26 mouse cellular contexts compared by ENCODE assay signal in genomic region chr3:37762303-37762702, GRCm38 (mm10). TPM values are rescaled to one million over a fixed set of nuclear protein-coding genes. Genes with fewer than 3 reads are reported as not detected.
DNase-seq lines count a peak whose midpoint lies in the region; ATAC-seq and TF ChIP-seq lines count a peak whose summit lies in the region.
"Had no signal": no experiment of that assay in that cellular context is flagged by ENCODE, and none has a peak within 500 bp of the region (broad histone marks: within the 10 kb centered on the region; RNA-seq: fewer than 3 reads in every experiment).

No protein-coding gene starts in this region.

- H3K4me2 ChIP-seq in heart, embryonic 11.5 days: no peak overlapping the region
- no peak overlapping the region for H3K4me2 ChIP-seq in kidney, embryonic 15.5 days
- H3K4me2 ChIP-seq: embryonic facial prominence, embryonic 12.5 days; embryonic facial prominence, embryonic 15.5 days; hindbrain, embryonic 13.5 days; intestine, embryonic 15.5 days had no signal

- no peak for TF ChIP-seq CTCF in MEL (IDR thresholded peaks at IDR 0.05 in 2 of 3, conservative IDR thresholded peaks at IDR 0.05 in 1 of 3; ENCODE audit: control insufficient read depth in 1 of 3, insufficient read depth in 1 of 3, low read depth in 2 of 3, low read length in 3 of 3, poor library complexity in 1 of 3, severe bottlenecking in 1 of 3)

- H3K4me1 ChIP-seq in MEL (ENCODE audit: control insufficient read depth in 1 of 2, insufficient read depth in 2 of 2, low read length in 2 of 2): peaks cover 20 to 45% of the 10 kb centered on the region in 2 experiments
- H3K4me1 ChIP-seq in heart, embryonic 11.5 days (ENCODE audit: control insufficient read depth, insufficient read depth, low read length): peaks cover 3% of the 10 kb centered on the region
- H3K4me1 ChIP-seq in kidney, embryonic 15.5 days: peaks cover 33% of the 10 kb centered on the region

- H3K4me3 ChIP-seq in MEL (ENCODE audit: control insufficient read depth in 1 of 2, insufficient read depth in 1 of 2, low read depth in 2 of 2, low read length in 2 of 2): no peak overlapping the region; a peak in 1 of 4 replicates
- H3K4me3 ChIP-seq in heart, embryonic 11.5 days (ENCODE audit: low read depth, low read length): no peak overlapping the region
- no peak overlapping the region for H3K4me3 ChIP-seq in kidney, embryonic 15.5 days (replicated peaks)
- H3K4me3 ChIP-seq: embryonic facial prominence, embryonic 12.5 days; embryonic facial prominence, embryonic 15.5 days; gastrocnemius, adult 2 months; heart, adult 2 months; heart, embryonic 10.5 days; hindbrain, embryonic 10.5 days; hindbrain, embryonic 13.5 days; intestine, embryonic 15.5 days had no signal

- ATAC-seq in granulocyte monocyte progenitor cell, adult 5-6 weeks (replicated peaks; ENCODE audit: poor library complexity, severe bottlenecking): peak; percentile 73
- 0 out of 2 replicates have a peak, but pooled peaks have one; percentile 25 for ATAC-seq in megakaryocyte-erythroid progenitor cell, adult 5-6 weeks (replicated peaks; ENCODE audit: low FRiP score, low TSS enrichment, poor library complexity, severe bottlenecking)
- ATAC-seq in heart, embryonic 11.5 days (replicated peaks; ENCODE audit: insufficient number of reproducible peaks, low FRiP score, low TSS enrichment): no peak
- no peak for ATAC-seq in kidney, embryonic 15.5 days (replicated peaks; ENCODE audit: low FRiP score)
- ATAC-seq: activated CD4-positive, CD25-positive, alpha-beta regulatory T cell, adult 4 months; forebrain, embryonic 14.5 days; forebrain, postnatal 0 days; hindbrain, embryonic 16.5 days; intestine, embryonic 15.5 days had no signal

- WGBS in heart, embryonic 11.5 days (ENCODE audit: insufficient replicate concordance): 64% methylated on average over 3 of the region's 3 CpGs
- 81% methylated on average over 3 of the region's 3 CpGs for WGBS in kidney, embryonic 15.5 days

- peak; percentile 85 to 88 for TF ChIP-seq EP300 in MEL (IDR thresholded peaks at IDR 0.05; ENCODE audit: low read depth in 1 of 2, low read length in 2 of 2)

- H3K9ac ChIP-seq in MEL (ENCODE audit: control insufficient read depth, low read depth, low read length, poor library complexity, severe bottlenecking): no peak overlapping the region; the same call in 1 of the 2 replicates
- H3K9ac ChIP-seq in heart, embryonic 11.5 days (ENCODE audit: low read depth, low read length): no peak overlapping the region
- H3K9ac ChIP-seq in kidney, embryonic 15.5 days: no peak overlapping the region
- H3K9ac ChIP-seq: embryonic facial prominence, embryonic 12.5 days; embryonic facial prominence, embryonic 15.5 days; forebrain, postnatal 0 days; hindbrain, embryonic 13.5 days; intestine, embryonic 15.5 days had no signal

- no peaks in the 10 kb centered on the region for H3K27me3 ChIP-seq in MEL (ENCODE audit: control insufficient read depth in 1 of 2, insufficient read depth in 2 of 2, low read length in 2 of 2)
- H3K27me3 ChIP-seq in heart, embryonic 11.5 days (ENCODE audit: control insufficient read depth, insufficient read depth, low read length): no peaks in the 10 kb centered on the region
- no peaks in the 10 kb centered on the region for H3K27me3 ChIP-seq in kidney, embryonic 15.5 days
- H3K27me3 ChIP-seq: embryonic facial prominence, embryonic 12.5 days; embryonic facial prominence, embryonic 15.5 days; hindbrain, embryonic 13.5 days; intestine, embryonic 15.5 days had no signal

- peak overlapping the region; percentile 54 for H3K27ac ChIP-seq in MEL (ENCODE audit: control insufficient read depth, low read depth, low read length)
- H3K27ac ChIP-seq in heart, embryonic 11.5 days (ENCODE audit: low read depth, low read length): no peak overlapping the region
- H3K27ac ChIP-seq in kidney, embryonic 15.5 days: no peak overlapping the region
- H3K27ac ChIP-seq: embryonic facial prominence, embryonic 12.5 days; embryonic facial prominence, embryonic 15.5 days; gastrocnemius, adult 2 months; heart, adult 2 months; heart, embryonic 10.5 days; hindbrain, embryonic 10.5 days; hindbrain, embryonic 13.5 days; intestine, embryonic 15.5 days had no signal

- H3K9me3 ChIP-seq in MEL (replicated peaks; ENCODE audit: insufficient read depth, low read length): no peaks in the 10 kb centered on the region
- H3K9me3 ChIP-seq in heart, embryonic 11.5 days (replicated peaks; ENCODE audit: control insufficient read depth, low read length): no peaks in the 10 kb centered on the region
- H3K9me3 ChIP-seq in kidney, embryonic 15.5 days (replicated peaks): no peaks in the 10 kb centered on the region
- H3K9me3 ChIP-seq: embryonic facial prominence, embryonic 12.5 days; embryonic facial prominence, embryonic 15.5 days; hindbrain, embryonic 13.5 days; intestine, embryonic 15.5 days had no signal

- H3K36me3 ChIP-seq in MEL (ENCODE audit: control insufficient read depth in 1 of 2, insufficient read depth in 2 of 2, low read length in 2 of 2): peaks cover 0 to 42% of the 10 kb centered on the region in 2 experiments; a peak in 2 of 4 replicates
- H3K36me3 ChIP-seq in heart, embryonic 11.5 days (ENCODE audit: control insufficient read depth, insufficient read depth, low read length): no peaks in the 10 kb centered on the region
- H3K36me3 ChIP-seq in kidney, embryonic 15.5 days: no peaks in the 10 kb centered on the region
- H3K36me3 ChIP-seq: embryonic facial prominence, embryonic 12.5 days; embryonic facial prominence, embryonic 15.5 days; heart, embryonic 10.5 days; hindbrain, embryonic 10.5 days; hindbrain, embryonic 13.5 days; intestine, embryonic 15.5 days had no signal

- DNase-seq in 416B (ENCODE audit: low read depth) (peak; percentile 94), MEL (ENCODE audit: low read depth, low spot score) (peak; percentile 70)
- no peak for DNase-seq in layer of hippocampus, postnatal 14 days (ENCODE audit: low spot score in 2 of 2)
- DNase-seq: adrenal gland, adult 8-10 months; adrenal gland, postnatal 25 days; cerebellum, adult 11-12 months; cerebellum, adult 8-10 months; cerebellum, postnatal 14 days; forebrain, postnatal 0 days; gastrocnemius, adult 2 months; gastrocnemius, postnatal 14 days; heart, adult 2 months had no signal

- no peaks in the 10 kb centered on the region for H3K79me2 ChIP-seq in MEL (ENCODE audit: control insufficient read depth, insufficient read depth, low read length, poor library complexity)

- no peak for TF ChIP-seq POLR2A in MEL (IDR thresholded peaks at IDR 0.05; ENCODE audit: control insufficient read depth in 1 of 2, insufficient read depth in 1 of 2, low read depth in 1 of 2, low read length in 2 of 2, poor library complexity in 1 of 2)

- TF ChIP-seq RAD21 in MEL (IDR thresholded peaks at IDR 0.05; ENCODE audit: low read depth, low read length): no peak; the same call in 1 of the 2 replicates

TF ChIP-seq in MEL, 35 proteins besides CTCF, POLR2A, EP300 and RAD21:
- TF ChIP-seq MXI1 (IDR thresholded peaks at IDR 0.05; ENCODE audit: low read depth, low read length): peak; percentile 47; the same call in 1 of the 2 replicates
- TF ChIP-seq JUND (IDR thresholded peaks at IDR 0.05; ENCODE audit: low read depth, low read length): peak; percentile 83; the same call in 1 of the 2 replicates
- TF ChIP-seq MYC (IDR thresholded peaks at IDR 0.05; ENCODE audit: low read depth, low read length): peak; percentile 79
- no peak for TF ChIP-seq MYB (IDR thresholded peaks at IDR 0.05; ENCODE audit: low read depth, low read length)
- TF ChIP-seq MAX (IDR thresholded peaks at IDR 0.05; ENCODE audit: low read length): peak; percentile 86
- TF ChIP-seq ETS1 (IDR thresholded peaks at IDR 0.05; ENCODE audit: low read depth, low read length): peak; percentile 91
- TF ChIP-seq MEF2A (IDR thresholded peaks at IDR 0.05; ENCODE audit: extremely low read depth, insufficient replicate concordance, low read depth, low read length, poor library complexity, severe bottlenecking): no peak
- peak; percentile 33; the same call in 1 of the 2 replicates for TF ChIP-seq RCOR1 (IDR thresholded peaks at IDR 0.05; ENCODE audit: low read depth, low read length)
- peak; percentile 73 for TF ChIP-seq TCF12 (IDR thresholded peaks at IDR 0.05; ENCODE audit: low read depth, low read length)
- TF ChIP-seq BHLHE40 (IDR thresholded peaks at IDR 0.05; ENCODE audit: borderline replicate concordance, low read depth, low read length): peak; percentile 45; the same call in 1 of the 2 replicates
- TF ChIP-seq GATA1 (IDR thresholded peaks at IDR 0.05; ENCODE audit: low read depth, low read length): peak; percentile 88
- no peak for TF ChIP-seq CHD1 (IDR thresholded peaks at IDR 0.05; ENCODE audit: low read depth, low read length)

RNA-seq across cellular contexts. Expression of gene Gm5148, which starts 38.0 kb away (rescaled TPM):
- total RNA-seq in MEL (2012; rRNA removed): 107 and 147 TPM in 2 replicates
- 1 to 10 TPM in 1 of 2 experiments, not detected in 1; 1.0 TPM for polyA plus RNA-seq in MEL (2012; ENCODE audit: insufficient read depth in 1 of 2, insufficient read length in 2 of 2, low read depth in 1 of 2, low replicate concordance in 2 of 2, missing spikeins in 1 of 2)
- not detected in 2 replicates for total RNA-seq in granulocyte monocyte progenitor cell, adult 5-6 weeks (2014; fragmentation: Nextera tagmentation)
- total RNA-seq in granulocyte monocyte progenitor cell, adult 5-6 weeks (2017): 14.9 and 28.1 TPM in 2 replicates
- total RNA-seq in megakaryocyte-erythroid progenitor cell, adult 5-6 weeks (2014; fragmentation: Nextera tagmentation): 0.45 TPM in 1 of 2 replicates, not detected in the other
- 46.9 and 54.2 TPM in 2 replicates for total RNA-seq in megakaryocyte-erythroid progenitor cell, adult 5-6 weeks (2017)
- 1 to 10 TPM; 2.2 TPM for total RNA-seq in layer of hippocampus, postnatal 14 days (2021)
- 1.4 and 3.7 TPM in 2 replicates for polyA plus RNA-seq in heart, embryonic 11.5 days (2014; fragmentation: Nextera tagmentation; extraction: Ambion mirVana)
- 8.1 and 8.2 TPM in 2 replicates for polyA plus RNA-seq in kidney, embryonic 15.5 days (2015; fragmentation: Nextera tagmentation; extraction: Ambion mirVana)
- total RNA-seq: heart, postnatal 25 days had no signal

Comparison
In these comparisons a context has a peak if more than half of its experiments do, and no peak if none do; other contexts are left out.
1. DNase-seq: peak in 416B (single experiment) and MEL (single experiment); none in layer of hippocampus, postnatal 14 days (0 of 2).
2. ATAC-seq: peak in granulocyte monocyte progenitor cell, adult 5-6 weeks (single experiment) and megakaryocyte-erythroid progenitor cell, adult 5-6 weeks (single experiment); none in heart, embryonic 11.5 days (single experiment) and kidney, embryonic 15.5 days (single experiment).